Mouse (Mus musculus) ES-Bruce4 (cell line): ENCODE measurements around the gene Mgat5.
A peak's percentile ranks its signal among the peaks of the same experiment; 100 is the strongest.

Experiments used
- CTCF ChIP-seq: IDR thresholded peaks from one replicate; pipeline ENCODE4 v1.8.1; 2011; ENCODE audit warnings: low read depth, low read length
- EP300 ChIP-seq: IDR thresholded peaks from 2 replicates; pipeline ENCODE4 v1.6.1; 2011; ENCODE audit warnings: low read depth, low read length; ENCODE audit not compliant: insufficient read depth
- POLR2A ChIP-seq: IDR thresholded peaks from one replicate; pipeline ENCODE4 v1.8.1; 2011; ENCODE audit warnings: low read length; ENCODE audit not compliant: insufficient read depth

DNA sequence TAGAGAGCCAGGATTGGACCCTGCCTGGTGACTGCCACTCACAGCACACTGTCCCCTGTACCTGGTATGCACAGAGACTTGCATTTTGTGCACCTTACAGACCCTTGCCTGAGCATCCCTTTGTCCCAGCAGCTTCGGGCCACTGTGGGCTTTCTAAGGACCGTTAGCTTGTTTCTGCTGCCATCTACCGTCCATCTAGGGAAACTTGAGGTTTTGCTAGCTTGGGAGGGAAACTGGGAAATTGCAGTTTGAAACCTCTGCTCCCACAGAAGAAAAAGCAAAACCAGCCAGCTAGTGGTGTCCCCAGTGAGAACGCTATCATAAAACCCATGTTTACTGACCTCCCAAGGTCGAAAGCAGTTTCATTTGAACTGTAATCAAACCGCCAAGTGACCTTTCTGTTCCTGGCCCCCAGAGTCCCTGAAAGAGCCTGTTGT, 254.2 kb downstream of the Mgat5 start:
- TF ChIP-seq CTCF (peak; percentile 64), EP300 (no peak), POLR2A (no peak)
